Mouse (Mus musculus) liver, adult 2 months (tissue): ENCODE data around the gene Flcn.

ENCODE experiments used
- CTCF ChIP-seq: fragments of 200-500 bp; IDR thresholded peaks from 2 replicates; pipeline ENCODE4 v1.5.1; 2011; ENCODE audit warnings: low read depth, low read length, control low read depth
- POLR2A ChIP-seq: fragments of 200-500 bp; IDR thresholded peaks from 2 replicates; pipeline ENCODE4 v1.6.1; 2011; ENCODE audit warnings: low read length, control low read depth; ENCODE audit not compliant: insufficient read depth; ENCODE audit errors: extremely low read depth

DNA sequence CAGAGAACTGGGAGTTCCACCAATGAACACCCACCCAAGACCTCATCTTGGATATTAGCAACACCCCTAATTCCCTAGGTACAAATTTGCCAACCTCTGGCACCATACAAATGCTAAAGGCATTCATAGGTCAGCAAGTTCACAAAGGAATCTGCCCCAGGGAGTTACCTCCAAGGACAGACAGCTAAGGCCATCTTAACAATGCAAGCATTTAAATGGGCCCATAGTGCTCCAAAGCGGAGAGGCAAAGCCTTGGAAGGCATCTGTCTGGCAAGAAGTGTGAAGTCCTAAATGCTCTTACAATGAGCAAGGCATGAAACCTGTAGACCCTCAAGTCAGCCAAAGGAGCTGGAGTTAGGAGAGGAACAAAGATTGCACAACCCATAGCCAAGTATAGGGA lies 4.5 kb upstream of the Flcn start:
- TF ChIP-seq CTCF = no peak
- TF ChIP-seq POLR2A = no peak
